Comparison of ENCODE assay signal across 9 mouse cellular contexts in genomic region chr10:127937428-127938010, GRCm38 (mm10). TPM values are rescaled to one million over a fixed set of nuclear protein-coding genes. Genes with fewer than 3 reads are reported as not detected.
DNase-seq lines count a peak whose midpoint lies in the region; ATAC-seq and TF ChIP-seq lines count a peak whose summit lies in the region.
"Had no signal": no experiment of that assay in that cellular context is flagged by ENCODE, and none has a peak within 500 bp of the region (broad histone marks: within the 10 kb centered on the region; RNA-seq: fewer than 3 reads in every experiment).

No protein-coding gene starts in this region.

- no peak overlapping the region for H3K4me2 ChIP-seq in intestine, embryonic 14.5 days (ENCODE audit: low read length)
- H3K4me2 ChIP-seq in limb, embryonic 14.5 days (replicated peaks; ENCODE audit: low read depth, low read length, severe bottlenecking) = no peak overlapping the region

- DNase-seq in thymus, adult 2 months = peak; percentile 36
- no peak for DNase-seq in thymus, adult 18-20 months
- DNase-seq in adrenal gland, postnatal 14 days = peak; percentile 78
- peak; percentile 46 for DNase-seq in embryo, embryonic 11.5 days (ENCODE audit: low read depth, low spot score)
- peak; percentile 85 for DNase-seq in intestine, embryonic 14.5 days (ENCODE audit: low spot score)
- peak; percentile 21 for DNase-seq in limb, embryonic 14.5 days (ENCODE audit: low spot score)
- DNase-seq in retina, postnatal 7 days (ENCODE audit: low read depth, low spot score) = peak; percentile 35

- ATAC-seq in intestine, embryonic 14.5 days (replicated peaks; ENCODE audit: low FRiP score, low TSS enrichment, low read depth) = peak; percentile 38; the same call in 1 of the 2 replicates
- no peak for ATAC-seq in limb, embryonic 14.5 days (ENCODE audit: low FRiP score, low read depth)
- no peak for ATAC-seq in megakaryocyte-erythroid progenitor cell, adult 5-6 weeks (replicated peaks; ENCODE audit: low FRiP score, low TSS enrichment, poor library complexity, severe bottlenecking)

- H3K27me3 ChIP-seq in thymus, adult 2 months (ENCODE audit: control insufficient read depth, insufficient read depth, low read length) = no peaks in the 10 kb centered on the region
- H3K27me3 ChIP-seq in intestine, embryonic 14.5 days (replicated peaks; ENCODE audit: control insufficient read depth, insufficient read depth, low read length) = no peaks in the 10 kb centered on the region
- H3K27me3 ChIP-seq in limb, embryonic 14.5 days (ENCODE audit: control insufficient read depth, insufficient read depth, low read length) = no peaks in the 10 kb centered on the region

- no peak for TF ChIP-seq CTCF in thymus, adult 2 months (IDR thresholded peaks at IDR 0.05; ENCODE audit: borderline replicate concordance, control insufficient read depth, extremely low read depth, insufficient read depth, low read length, poor library complexity)

- H3K4me3 ChIP-seq in thymus, adult 2 months (ENCODE audit: control insufficient read depth, insufficient read depth, low read length) = no peak overlapping the region
- no peak overlapping the region for H3K4me3 ChIP-seq in intestine, embryonic 14.5 days (ENCODE audit: low read depth, low read length)
- H3K4me3 ChIP-seq in limb, embryonic 14.5 days (replicated peaks; ENCODE audit: low read length) = no peak overlapping the region

- no peak overlapping the region for H3K27ac ChIP-seq in thymus, adult 2 months (ENCODE audit: control insufficient read depth, insufficient read depth, low read length)
- H3K27ac ChIP-seq in intestine, embryonic 14.5 days (ENCODE audit: low read depth) = no peak overlapping the region
- no peak overlapping the region for H3K27ac ChIP-seq in limb, embryonic 14.5 days (replicated peaks; ENCODE audit: low read depth, low read length)

- H3K4me1 ChIP-seq in thymus, adult 2 months (replicated peaks; ENCODE audit: control insufficient read depth, insufficient read depth, low read length) = no peaks in the 10 kb centered on the region
- H3K4me1 ChIP-seq in intestine, embryonic 14.5 days (replicated peaks; ENCODE audit: control insufficient read depth, insufficient read depth, low read length) = no peaks in the 10 kb centered on the region
- no peaks in the 10 kb centered on the region for H3K4me1 ChIP-seq in limb, embryonic 14.5 days (ENCODE audit: control insufficient read depth, insufficient read depth, low read length)

- H3K9me3 ChIP-seq in intestine, embryonic 14.5 days (ENCODE audit: control insufficient read depth, low read length) = no peaks in the 10 kb centered on the region
- no peaks in the 10 kb centered on the region for H3K9me3 ChIP-seq in limb, embryonic 14.5 days (ENCODE audit: control insufficient read depth, low read length)

- 0% methylated on average over 2 of the region's 2 CpGs for WGBS in thymus, adult 2 months
- WGBS in intestine, embryonic 14.5 days = 3% methylated on average over 2 of the region's 2 CpGs
- 0% methylated on average over 2 of the region's 2 CpGs for WGBS in limb, embryonic 14.5 days

- H3K36me3 ChIP-seq in thymus, adult 2 months (ENCODE audit: control insufficient read depth, insufficient read depth, low read length) = no peaks in the 10 kb centered on the region
- H3K36me3 ChIP-seq in intestine, embryonic 14.5 days (ENCODE audit: control insufficient read depth, insufficient read depth, low read length) = no peaks in the 10 kb centered on the region
- no peaks in the 10 kb centered on the region for H3K36me3 ChIP-seq in limb, embryonic 14.5 days (ENCODE audit: control insufficient read depth, insufficient read depth, low read length)

- TF ChIP-seq POLR2A in thymus, adult 2 months (IDR thresholded peaks at IDR 0.05; ENCODE audit: control insufficient read depth, extremely low read depth, insufficient read depth, low read length, poor library complexity) = no peak
- TF ChIP-seq POLR2A in limb, embryonic 14.5 days (IDR thresholded peaks at IDR 0.05; ENCODE audit: borderline replicate concordance, extremely low read depth, insufficient read depth, insufficient read length) = no peak

- H3K9ac ChIP-seq in intestine, embryonic 14.5 days (ENCODE audit: low read length) = no peak overlapping the region
- no peak overlapping the region for H3K9ac ChIP-seq in limb, embryonic 14.5 days (ENCODE audit: low read depth, low read length, severe bottlenecking)

RNA-seq across cellular contexts. Expression of gene Sdr9c7, which starts 39.2 kb away (rescaled TPM):
- polyA plus RNA-seq in thymus, adult 2 months (2012; rRNA removed) = 0.52 and 1.3 TPM in 2 replicates
- total RNA-seq in adrenal gland, postnatal 14 days (2021) = 0.56 and 1.7 TPM in 2 replicates
- polyA plus RNA-seq in intestine, embryonic 14.5 days (2014; fragmentation: Nextera tagmentation; extraction: Ambion mirVana) = not detected in 2 replicates
- polyA plus RNA-seq in limb, embryonic 14.5 days (2012; rRNA removed) = 0.60 and 1.0 TPM in 2 replicates
- 1.0 and 1.4 TPM in 2 replicates for polyA plus RNA-seq in limb, embryonic 14.5 days (2014; fragmentation: Nextera tagmentation; extraction: Ambion mirVana)
- total RNA-seq in megakaryocyte-erythroid progenitor cell, adult 5-6 weeks (2014; fragmentation: Nextera tagmentation) = not detected in 2 replicates
- not detected in 2 replicates for total RNA-seq in megakaryocyte-erythroid progenitor cell, adult 5-6 weeks (2017)
- polyA plus RNA-seq: heart, embryonic 14.5 days had no signal

RNA-seq across cellular contexts. Expression of gene Rdh7, which starts 48.9 kb away (rescaled TPM):
- polyA plus RNA-seq in thymus, adult 2 months (2012; rRNA removed) = 0.11 and 1.7 TPM in 2 replicates
- total RNA-seq in adrenal gland, postnatal 14 days (2021) = 3.9 and 81.0 TPM in 2 replicates
- polyA plus RNA-seq in intestine, embryonic 14.5 days (2014; fragmentation: Nextera tagmentation; extraction: Ambion mirVana) = 0.14 TPM in 1 of 2 replicates, not detected in the other
- 0.05 TPM in 1 of 2 replicates, not detected in the other for polyA plus RNA-seq in limb, embryonic 14.5 days (2012; rRNA removed)
- not detected in 2 replicates for polyA plus RNA-seq in limb, embryonic 14.5 days (2014; fragmentation: Nextera tagmentation; extraction: Ambion mirVana)
- not detected in 2 replicates for total RNA-seq in megakaryocyte-erythroid progenitor cell, adult 5-6 weeks (2014; fragmentation: Nextera tagmentation)
- not detected in 2 replicates for total RNA-seq in megakaryocyte-erythroid progenitor cell, adult 5-6 weeks (2017)
- polyA plus RNA-seq: heart, embryonic 14.5 days had no signal

Comparison
In these comparisons a context has a peak if more than half of its experiments do, and no peak if none do; other contexts are left out.
1. DNase-seq: peak in thymus, adult 2 months (single experiment), adrenal gland, postnatal 14 days (single experiment), embryo, embryonic 11.5 days (single experiment), intestine, embryonic 14.5 days (single experiment), limb, embryonic 14.5 days (single experiment) and retina, postnatal 7 days (single experiment); none in thymus, adult 18-20 months (0 of 2).